Mouse (Mus musculus) left cerebral cortex, adult 8-10 months (tissue): Measurements from ENCODE around the gene Trpv2. TPM values are rescaled to one million over a fixed set of nuclear protein-coding genes. Genes with fewer than 3 reads are reported as not detected.

Source experiments
- DNase-seq, 2 experiments: peaks; one replicate each; pipeline ENCODE4 v3.0.0; 2022; ENCODE audit warnings: low spot score in 2 of 2
- total RNA-seq, 4 experiments: library from RNA; stranded (reverse); gene quantifications; 2 replicates each; pipeline ENCODE4 v1.2.4; 2022

Gene Trpv2
- total RNA-seq, 4 experiments from 2014 or later = 17.9 to 20.2 (median 19.3) TPM

- no peak for DNase-seq
Measured at GRCm38 (mm10) chr11:62629352-62630224, 55.3 kb downstream of the Trpv2 start.

- no peak for DNase-seq
Measured at GRCm38 (mm10) chr11:62630225-62630821, 56.0 kb downstream of the Trpv2 start.

- DNase-seq = no peak
Measured at GRCm38 (mm10) chr11:62631138-62631537, 56.9 kb downstream of the Trpv2 start.

GRCm38 (mm10) chr11:62635406-62635805 lies 61.1 kb downstream of the Trpv2 start:
- DNase-seq = no peak

GRCm38 (mm10) chr11:62636105-62636839 lies 62.0 kb downstream of the Trpv2 start:
- DNase-seq = no peak

GRCm38 (mm10) chr11:62636840-62637221 lies 62.5 kb downstream of the Trpv2 start:
- DNase-seq = peak in 1 of 2 experiments; percentile 82

- no peak for DNase-seq
Measured at GRCm38 (mm10) chr11:62637401-62637800, 63.1 kb downstream of the Trpv2 start.

GRCm38 (mm10) chr11:62637806-62638205 lies 63.5 kb downstream of the Trpv2 start:
- DNase-seq = no peak

- DNase-seq = no peak
Measured at GRCm38 (mm10) chr11:62638402-62638801, 64.1 kb downstream of the Trpv2 start.

GRCm38 (mm10) chr11:62640378-62640777 lies 66.1 kb downstream of the Trpv2 start:
- no peak for DNase-seq

GRCm38 (mm10) chr11:62642023-62642844 lies 67.9 kb downstream of the Trpv2 start:
- DNase-seq = no peak

GRCm38 (mm10) chr11:62643011-62643631 lies 68.8 kb downstream of the Trpv2 start:
- no peak for DNase-seq

GRCm38 (mm10) chr11:62643681-62644363 lies 69.5 kb downstream of the Trpv2 start:
- no peak for DNase-seq

- no peak for DNase-seq
Measured at GRCm38 (mm10) chr11:62644602-62645336, 70.5 kb downstream of the Trpv2 start.

- no peak for DNase-seq
Measured at GRCm38 (mm10) chr11:62645337-62645675, 71.0 kb downstream of the Trpv2 start.

GRCm38 (mm10) chr11:62645732-62646494 lies 71.6 kb downstream of the Trpv2 start:
- DNase-seq = no peak

- no peak for DNase-seq
Measured at GRCm38 (mm10) chr11:62646495-62646843, 72.2 kb downstream of the Trpv2 start.

GRCm38 (mm10) chr11:62646958-62647515 lies 72.8 kb downstream of the Trpv2 start:
- DNase-seq = no peak
